Mouse (Mus musculus) embryo, embryonic 11 days (tissue): ENCODE measurements around the gene C530025M09Rik.

Source experiments
- DNase-seq: peaks from one replicate; pipeline ENCODE4 v3.0.0-alpha.2; 2015

Gene C530025M09Rik

DNA sequence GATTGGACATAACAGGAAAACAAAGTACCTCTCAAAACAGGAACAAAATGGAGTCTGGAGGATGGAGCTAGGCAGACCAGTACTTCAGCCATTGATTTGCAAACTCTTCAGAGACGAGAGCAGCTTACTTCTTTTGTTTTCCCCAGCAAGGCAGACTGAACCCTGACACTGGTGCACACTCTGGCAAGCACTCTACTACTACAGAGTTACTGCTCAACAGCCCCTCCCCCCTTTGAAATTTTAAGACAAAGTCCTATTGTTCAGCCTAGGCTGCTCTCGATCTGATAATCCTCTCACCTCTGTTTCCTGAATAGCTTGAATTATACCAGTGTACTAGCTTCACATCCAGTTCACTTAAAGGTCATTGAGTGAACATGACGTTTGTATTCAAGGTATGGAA lies 32.4 kb downstream of the C530025M09Rik start:
- peak; percentile 40 for DNase-seq
